Mouse (Mus musculus) WW6 (cell line): Measurements from ENCODE around the gene Crat.

Experiments used
- DNase-seq: peaks from one replicate; pipeline ENCODE4 v3.0.0-alpha.2; 2013; ENCODE audit warnings: low read depth, low spot score

Crat gene

GRCm38 (mm10) chr2:30415157-30415935 lies at the start of gene Crat:
Gene Crat (minus strand): TSS chr2:30415813.
- DNase-seq: peak; percentile 56

GRCm38 (mm10) chr2:30464411-30464810 lies 48.8 kb upstream of the Crat start:
- no peak for DNase-seq

GRCm38 (mm10) chr2:30463904-30464330 lies 48.3 kb upstream of the Crat start:
- no peak for DNase-seq

GRCm38 (mm10) chr2:30463341-30463761 lies 47.7 kb upstream of the Crat start:
- DNase-seq: no peak

GRCm38 (mm10) chr2:30459241-30459640 lies 43.6 kb upstream of the Crat start:
- DNase-seq: no peak

- no peak for DNase-seq
Measured at GRCm38 (mm10) chr2:30458349-30458748, 42.7 kb upstream of the Crat start.

- DNase-seq: no peak
Measured at GRCm38 (mm10) chr2:30456104-30456980, 40.7 kb upstream of the Crat start.

GRCm38 (mm10) chr2:30454587-30454986 lies 39.0 kb upstream of the Crat start:
- DNase-seq: no peak

- DNase-seq: no peak
Measured at GRCm38 (mm10) chr2:30453570-30453969, 38.0 kb upstream of the Crat start.

GRCm38 (mm10) chr2:30451525-30451924 lies 35.9 kb upstream of the Crat start:
- no peak for DNase-seq

- DNase-seq: no peak
Measured at GRCm38 (mm10) chr2:30450530-30450929, 34.9 kb upstream of the Crat start.

GRCm38 (mm10) chr2:30448371-30448770 lies 32.8 kb upstream of the Crat start:
- no peak for DNase-seq

GRCm38 (mm10) chr2:30446891-30447826 lies 31.5 kb upstream of the Crat start:
- no peak for DNase-seq

GRCm38 (mm10) chr2:30445312-30445711 lies 29.7 kb upstream of the Crat start:
- no peak for DNase-seq

GRCm38 (mm10) chr2:30444450-30444849 lies 28.8 kb upstream of the Crat start:
- DNase-seq: no peak

- DNase-seq: no peak
Measured at GRCm38 (mm10) chr2:30444006-30444405, 28.4 kb upstream of the Crat start.

GRCm38 (mm10) chr2:30443281-30443680 lies 27.7 kb upstream of the Crat start:
- DNase-seq: no peak

GRCm38 (mm10) chr2:30442498-30442890 lies 26.9 kb upstream of the Crat start:
- no peak for DNase-seq

- peak; percentile 67 for DNase-seq
Measured at GRCm38 (mm10) chr2:30441518-30442497, 26.2 kb upstream of the Crat start.
